Mouse (Mus musculus) ES-E14 (cell line): ENCODE measurements around the gene Ptprn2. TPM values are rescaled to one million over a fixed set of nuclear protein-coding genes. Genes with fewer than 3 reads are reported as not detected.

Experiments
- DNase-seq: peaks from one replicate; pipeline ENCODE4 v3.0.0-alpha.2; 2013; ENCODE audit warnings: low read depth, low spot score
- H3K27ac ChIP-seq: 2 replicates; pipeline ENCODE4 v1.5.1; 2012; ENCODE audit warnings: low read depth, mild to moderate bottlenecking, low read length, moderate library complexity, mixed read lengths; ENCODE audit not compliant: poor library complexity, insufficient read depth, severe bottlenecking
- H3K36me3 ChIP-seq: 2 replicates; pipeline ENCODE4 v1.6.1; 2012; ENCODE audit warnings: mild to moderate bottlenecking, low read length, moderate library complexity, mixed read lengths; ENCODE audit not compliant: control insufficient read depth, poor library complexity, insufficient read depth, severe bottlenecking
- H3K4me1 ChIP-seq, 2 experiments: fragments of 150-350 bp in 1 of 2; sonication (generic) in 1 of 2; 2 replicates each; pipeline ENCODE4 v1.6.1; 2012; ENCODE audit warnings: low read length in 2 of 2, mild to moderate bottlenecking in 1 of 2, mixed read lengths in 1 of 2; ENCODE audit not compliant: control insufficient read depth in 2 of 2, insufficient read depth in 2 of 2, poor library complexity in 1 of 2
- H3K4me3 ChIP-seq, 2 experiments: fragments of 150-350 bp in 1 of 2; sonication (generic) in 1 of 2; 2 replicates each; pipeline ENCODE4 v1.5.1; 2012; ENCODE audit warnings: low read length in 2 of 2, low read depth in 1 of 2, mild to moderate bottlenecking in 1 of 2, mixed read lengths in 1 of 2; ENCODE audit not compliant: insufficient read depth in 1 of 2, poor library complexity in 1 of 2, severe bottlenecking in 1 of 2
- H3K9ac ChIP-seq: 2 replicates; pipeline ENCODE4 v1.6.1; 2012; ENCODE audit warnings: low read depth, mild to moderate bottlenecking, low read length, mixed read lengths; ENCODE audit not compliant: poor library complexity, insufficient read depth, severe bottlenecking
- H3K9me3 ChIP-seq: fragments of 150-350 bp; sonication (generic); 2 replicates; pipeline ENCODE4 v1.6.1; 2012; ENCODE audit warnings: low read depth, mild to moderate bottlenecking, low read length; ENCODE audit not compliant: control insufficient read depth, insufficient read depth
- CHD2 ChIP-seq: IDR thresholded peaks from 2 replicates; pipeline ENCODE4 v1.6.1; 2014; ENCODE audit warnings: mild to moderate bottlenecking, low read depth, low read length, inconsistent platforms
- HCFC1 ChIP-seq: IDR thresholded peaks from 2 replicates; pipeline ENCODE4 v1.6.1; 2012; ENCODE audit warnings: low read length, inconsistent platforms, borderline replicate concordance; ENCODE audit not compliant: insufficient read depth
- MAFK ChIP-seq: IDR thresholded peaks from 2 replicates; pipeline ENCODE4 v1.6.1; 2014; ENCODE audit warnings: mild to moderate bottlenecking, low read depth, low read length, inconsistent platforms; ENCODE audit not compliant: insufficient read depth
- ZC3H11A ChIP-seq: IDR thresholded peaks from 2 replicates; pipeline ENCODE4 v1.6.1; 2012; ENCODE audit warnings: low read depth, mild to moderate bottlenecking, inconsistent platforms, low read length, borderline replicate concordance
- ZNF384 ChIP-seq: IDR thresholded peaks from 2 replicates; pipeline ENCODE4 v1.6.1; 2012; ENCODE audit warnings: low read depth, low read length, inconsistent platforms
- in situ Hi-C, 2 experiments: fragments of 600-800 bp; cut with MboI; formaldehyde crosslinking; loops; one replicate each; pipeline ENCODE4 v1.15.1; 2025; ENCODE audit warnings: low sequenced_read_pairs in 2 of 2, inconsistent platforms in 1 of 2; ENCODE audit not compliant: unreplicated experiment in 2 of 2
- total RNA-seq: library from RNA; depleted of rRNA; stranded (reverse); fragments of 300-350 nt; gene quantifications from 2 replicates; pipeline ENCODE4 v1.2.3, GENCODE M21; 2012

The Ptprn2 gene
- total RNA-seq, 1 experiment = 0.40 TPM

GRCm38 (mm10) chr12:117042706-117043105, 557.2 kb downstream of the Ptprn2 start:
- Histone ChIP-seq H3K36me3 (no peaks in the 10 kb centered on the region), H3K9me3 (no peaks in the 10 kb centered on the region), H3K4me1 (peaks cover 2 to 8% of the 10 kb centered on the region in 2 experiments; a peak in 3 of 4 replicates), H3K4me3 (no peak overlapping the region), H3K27ac (no peak overlapping the region), H3K9ac (no peak overlapping the region)
- in situ Hi-C loops = no loop called here
- DNase-seq = no peak
- TF ChIP-seq HCFC1 (no peak), CHD2 (no peak), ZC3H11A (no peak), MAFK (no peak)

GRCm38 (mm10) chr12:117047384-117048251, 562.1 kb downstream of the Ptprn2 start:
- H3K9me3 ChIP-seq = no peaks in the 10 kb centered on the region
- peaks cover 4 to 8% of the 10 kb centered on the region in 2 experiments; a peak in 3 of 4 replicates for H3K4me1 ChIP-seq
- H3K4me3 ChIP-seq = no peak overlapping the region
- peak; percentile 64 for DNase-seq
- in situ Hi-C loops = no loop called here
- H3K9ac ChIP-seq = no peak overlapping the region
- no peaks in the 10 kb centered on the region for H3K36me3 ChIP-seq
- H3K27ac ChIP-seq = peak overlapping the region; percentile 58
- peak; percentile 64; the same call in 1 of the 2 replicates for TF ChIP-seq CHD2
- no peak for TF ChIP-seq HCFC1

- H3K27ac ChIP-seq = no peak overlapping the region
- no peaks in the 10 kb centered on the region for H3K36me3 ChIP-seq
- no peak for TF ChIP-seq MAFK
- no peak for TF ChIP-seq CHD2
- TF ChIP-seq ZC3H11A = no peak
- no peak for TF ChIP-seq ZNF384
These were observed 564.3 kb downstream of the Ptprn2 start for GRCm38 (mm10) chr12:117049829-117050228.

GRCm38 (mm10) chr12:117053223-117053850, 567.8 kb downstream of the Ptprn2 start:
- Histone ChIP-seq H3K9me3 (no peaks in the 10 kb centered on the region), H3K36me3 (no peaks in the 10 kb centered on the region), H3K27ac (no peak overlapping the region), H3K9ac (no peak overlapping the region), H3K4me1 (peaks cover 2 to 6% of the 10 kb centered on the region in 2 experiments; a peak in 2 of 4 replicates), H3K4me3 (no peak overlapping the region)
- in situ Hi-C loops = no loop called here
- no peak for DNase-seq
- TF ChIP-seq MAFK (no peak), HCFC1 (no peak), CHD2 (no peak), ZNF384 (no peak), ZC3H11A (no peak)

More at GRCm38 (mm10) chr12:117049829-117050228, 564.3 kb downstream of the Ptprn2 start:
- Histone ChIP-seq H3K4me3 (no peak overlapping the region), H3K9me3 (no peaks in the 10 kb centered on the region), H3K9ac (no peak overlapping the region), H3K4me1 (peaks cover 5 to 13% of the 10 kb centered on the region in 2 experiments; a peak in 3 of 4 replicates)
- no peak for DNase-seq
- in situ Hi-C loops = no loop called here
